Mouse (Mus musculus) frontal cortex, postnatal 14 days (tissue): ENCODE data around the gene Dusp1.

Source experiments
- DNase-seq, 2 experiments: peaks; one replicate each; pipeline ENCODE4 v3.0.0; 2022; ENCODE audit warnings: low spot score in 2 of 2

Gene Dusp1

DNA sequence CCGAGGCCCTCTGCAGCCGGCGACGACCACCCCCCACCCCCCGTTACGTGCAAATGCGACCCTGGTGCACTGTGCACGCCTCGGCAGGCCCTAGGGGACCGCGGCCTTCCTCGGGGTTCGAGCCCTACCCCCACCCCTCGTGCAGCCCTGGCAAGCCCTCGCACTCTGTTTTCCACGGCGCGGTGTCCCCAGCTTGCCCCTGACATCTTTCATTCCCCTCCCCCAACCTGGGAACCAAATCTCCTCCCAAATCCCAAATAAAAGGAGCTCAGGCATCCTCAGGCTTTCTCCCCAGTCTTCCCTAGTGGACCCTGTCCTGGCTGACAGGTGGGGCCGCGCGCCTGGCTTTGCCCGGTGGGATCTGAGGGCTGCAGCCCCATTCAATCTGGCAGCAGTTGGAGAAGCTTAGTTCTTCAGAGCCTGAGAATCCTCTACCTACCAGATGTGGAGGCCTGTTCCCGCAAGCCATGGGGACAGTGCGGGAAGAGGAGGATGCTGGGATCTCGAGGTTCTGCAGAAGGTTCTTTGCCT is at the start of gene Dusp1:
Gene Dusp1 (minus strand): TSS at position 478 of the 531 bp plus-strand sequence.
- no peak for DNase-seq

DNA sequence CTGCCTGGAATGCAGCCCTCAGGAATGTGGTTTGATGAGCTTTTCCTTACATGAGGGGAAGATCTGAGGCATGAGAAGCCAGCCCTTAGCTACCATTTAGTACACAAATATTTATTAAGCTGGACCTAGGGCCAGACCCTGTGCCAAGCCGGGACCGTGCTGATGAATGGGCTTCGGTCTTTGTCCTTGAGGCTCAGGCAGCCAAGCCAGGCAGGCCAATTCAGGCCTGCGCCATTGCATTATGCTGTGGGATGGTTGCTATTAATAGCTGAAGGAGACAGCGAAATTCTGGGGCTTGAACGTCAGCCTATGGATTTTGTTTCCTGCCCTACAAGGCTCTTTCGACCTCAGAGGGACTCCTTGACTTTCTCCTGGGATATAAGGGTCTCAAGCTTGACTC is 49.4 kb upstream of the Dusp1 start:
- DNase-seq: no peak

DNA sequence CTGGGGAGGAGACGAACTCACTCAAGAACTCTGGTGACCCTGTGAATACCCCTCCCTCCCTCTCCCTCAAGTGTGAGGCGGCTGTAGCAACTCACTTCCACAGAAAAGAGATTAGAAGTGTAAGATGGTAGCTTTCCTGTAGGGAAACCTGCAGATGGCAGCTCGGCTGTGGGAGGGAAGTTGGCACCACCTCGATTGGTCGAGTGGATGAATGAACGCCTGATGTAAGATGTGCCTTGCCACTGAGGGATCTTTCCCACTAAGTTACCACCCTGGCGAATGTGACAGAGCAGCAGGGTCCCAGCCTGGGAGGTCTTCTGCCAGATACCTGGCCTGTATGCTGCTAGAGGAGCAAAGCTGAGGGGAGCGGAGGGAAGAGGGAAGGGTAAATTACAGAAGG is 47.9 kb upstream of the Dusp1 start:
- peak; percentile 35 to 56 for DNase-seq

DNA sequence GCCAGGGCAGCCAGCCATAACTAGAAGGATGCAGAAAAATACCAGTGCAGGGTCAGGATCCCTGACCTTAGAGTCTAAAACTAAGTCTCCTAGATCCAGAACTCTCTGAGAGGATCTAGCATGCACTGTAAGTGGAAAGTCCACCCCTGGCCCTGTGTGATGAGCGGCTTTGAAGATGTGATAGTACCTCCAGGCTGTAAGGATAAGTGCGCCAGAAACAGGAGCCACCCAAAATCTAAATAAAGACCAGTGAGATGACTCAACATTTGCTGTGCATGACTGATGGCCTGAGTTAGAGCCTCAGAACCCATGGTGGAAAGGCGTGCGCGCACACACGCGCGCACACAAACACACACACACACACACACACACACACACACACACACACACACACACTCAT is 46.9 kb upstream of the Dusp1 start:
- DNase-seq: no peak

DNA sequence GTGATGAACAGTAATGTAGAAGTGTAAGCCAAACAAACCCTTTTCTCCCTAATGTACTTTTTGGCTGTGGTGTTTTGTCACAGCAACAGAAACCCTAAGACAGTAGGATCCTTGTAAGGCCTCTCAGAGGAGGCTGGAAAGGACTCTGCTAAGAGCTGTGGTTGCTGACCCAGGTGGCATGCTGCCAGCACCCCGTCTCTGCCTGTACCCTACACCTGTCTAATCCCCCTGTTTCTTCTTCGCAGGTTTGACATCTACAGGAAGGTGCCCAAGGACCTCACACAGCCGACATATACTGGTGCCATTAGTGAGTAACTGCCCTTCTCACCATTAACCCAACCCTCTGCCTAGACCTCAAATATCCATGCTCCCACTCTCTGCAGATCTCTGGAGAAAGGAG is 46.4 kb upstream of the Dusp1 start:
- no peak for DNase-seq

DNA sequence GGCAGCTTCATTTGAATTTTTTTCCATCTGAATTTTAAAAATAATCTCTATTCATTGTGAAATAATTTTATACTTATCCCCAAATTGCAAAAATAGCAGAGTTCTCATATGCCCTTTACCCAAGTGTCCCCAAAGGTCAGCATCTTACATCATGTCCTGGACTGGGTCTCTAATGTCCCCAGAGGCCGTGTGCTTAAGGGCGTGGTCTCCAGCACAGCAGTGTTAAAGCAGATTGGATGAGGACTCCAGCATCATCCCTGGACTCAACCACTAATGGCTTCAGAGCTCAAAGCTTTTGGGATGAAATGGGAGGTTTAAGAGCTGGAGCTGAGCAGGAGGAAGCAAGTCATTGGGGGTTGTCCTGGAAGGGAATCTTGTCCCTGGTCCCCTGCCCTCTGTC is 44.6 kb upstream of the Dusp1 start:
- no peak for DNase-seq

DNA sequence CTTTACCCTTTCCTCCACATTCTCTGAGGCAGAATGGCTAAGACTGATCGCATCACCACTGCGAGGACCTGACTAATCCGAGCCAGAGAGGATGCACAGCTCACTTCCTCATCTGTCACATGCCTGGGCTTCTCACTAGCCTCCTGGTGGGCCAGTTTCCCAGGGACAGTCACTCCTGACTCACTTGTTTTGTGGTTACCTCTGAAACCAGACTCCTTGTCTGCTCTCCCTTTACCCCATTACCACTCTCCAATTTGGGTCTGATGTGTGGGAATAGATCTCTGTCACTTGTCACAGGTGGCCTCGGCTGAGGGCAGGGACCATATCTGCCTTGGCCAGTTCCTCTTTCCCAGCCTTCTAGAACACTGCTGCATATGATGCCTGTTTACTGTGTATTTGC is 43.7 kb upstream of the Dusp1 start:
- DNase-seq: no peak

DNA sequence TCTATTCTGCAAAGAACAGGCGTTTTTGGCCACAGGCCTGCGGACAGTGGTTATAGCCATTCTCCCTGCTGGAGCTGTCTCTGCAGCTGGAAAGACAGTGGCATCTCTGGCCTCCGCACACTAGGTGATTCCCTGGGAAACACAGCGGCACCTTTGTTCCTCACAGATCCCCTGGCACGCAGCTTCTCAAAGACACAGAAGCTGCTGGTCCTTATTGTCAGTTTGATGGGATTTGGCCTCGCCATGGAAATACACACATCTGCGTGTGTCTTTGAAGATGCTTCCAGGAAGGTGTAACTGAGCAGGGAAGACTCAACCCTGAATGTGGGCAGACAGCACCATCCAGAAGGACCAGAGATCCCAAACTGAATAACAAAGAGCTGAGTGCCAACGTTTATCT is 41.4 kb upstream of the Dusp1 start:
- DNase-seq: no peak

DNA sequence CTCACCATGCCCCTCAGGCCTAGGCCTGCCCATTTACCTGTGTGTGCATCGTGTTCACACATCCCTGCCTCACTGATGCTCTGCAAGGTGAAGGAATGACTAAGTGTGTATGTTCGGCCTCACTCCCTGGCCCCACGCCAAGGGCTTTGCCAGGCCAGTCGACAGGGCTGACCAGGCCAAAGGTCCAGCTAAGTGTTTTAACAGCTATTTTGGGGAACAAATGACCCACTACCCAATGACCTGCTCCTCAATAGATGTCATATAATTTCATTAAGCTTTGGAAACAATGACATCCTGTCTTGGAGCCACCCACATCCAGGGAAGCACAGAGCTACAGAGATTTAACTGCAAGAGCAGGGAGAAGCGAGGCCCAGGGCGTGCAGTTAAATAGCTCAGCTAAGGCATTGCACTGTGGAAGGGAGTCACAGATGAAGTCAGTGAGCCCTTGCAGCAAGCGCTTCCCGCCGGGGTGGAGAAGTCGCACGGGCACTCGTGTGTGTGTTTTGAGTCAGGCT is 40.5 kb upstream of the Dusp1 start:
- no peak for DNase-seq

DNA sequence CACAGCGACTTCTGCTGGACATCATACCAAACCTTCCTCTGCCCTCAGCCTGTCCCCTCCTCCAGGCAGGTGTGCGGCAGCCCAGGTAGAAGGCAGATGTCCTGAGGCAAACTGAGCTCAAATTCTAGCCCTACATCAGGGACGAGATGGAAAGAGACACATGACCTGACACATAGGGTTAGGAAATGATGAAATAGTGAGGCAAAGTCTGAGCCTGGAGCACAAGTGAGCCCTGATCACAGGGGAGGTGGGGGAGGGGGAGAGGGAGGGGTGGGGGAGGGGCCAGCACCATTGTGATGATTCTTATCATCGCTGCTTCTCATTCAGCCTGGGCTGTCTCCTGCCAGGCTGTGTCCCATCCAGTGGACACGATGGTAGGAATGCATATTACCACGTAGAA is 40.0 kb upstream of the Dusp1 start:
- no peak for DNase-seq

DNA sequence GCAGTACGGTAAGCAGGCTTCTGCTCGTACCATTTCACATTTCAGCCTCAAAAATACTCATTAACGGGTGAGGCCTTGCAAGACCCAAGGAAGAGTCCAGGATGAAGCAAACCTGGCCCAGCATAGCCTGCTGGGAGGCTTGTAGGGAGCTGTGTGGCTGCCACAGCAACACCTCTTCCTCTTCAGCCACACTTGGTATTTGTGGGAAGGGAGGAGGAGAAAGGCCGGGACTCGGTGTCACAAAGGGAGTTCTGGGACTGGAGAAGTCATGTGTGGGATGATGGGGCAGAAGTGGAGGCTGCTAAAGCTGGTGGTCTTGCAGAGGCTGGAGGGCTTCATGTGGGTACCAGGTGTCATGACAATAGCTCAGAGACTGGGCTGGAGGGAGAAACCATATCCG is 39.6 kb upstream of the Dusp1 start:
- DNase-seq: no peak

DNA sequence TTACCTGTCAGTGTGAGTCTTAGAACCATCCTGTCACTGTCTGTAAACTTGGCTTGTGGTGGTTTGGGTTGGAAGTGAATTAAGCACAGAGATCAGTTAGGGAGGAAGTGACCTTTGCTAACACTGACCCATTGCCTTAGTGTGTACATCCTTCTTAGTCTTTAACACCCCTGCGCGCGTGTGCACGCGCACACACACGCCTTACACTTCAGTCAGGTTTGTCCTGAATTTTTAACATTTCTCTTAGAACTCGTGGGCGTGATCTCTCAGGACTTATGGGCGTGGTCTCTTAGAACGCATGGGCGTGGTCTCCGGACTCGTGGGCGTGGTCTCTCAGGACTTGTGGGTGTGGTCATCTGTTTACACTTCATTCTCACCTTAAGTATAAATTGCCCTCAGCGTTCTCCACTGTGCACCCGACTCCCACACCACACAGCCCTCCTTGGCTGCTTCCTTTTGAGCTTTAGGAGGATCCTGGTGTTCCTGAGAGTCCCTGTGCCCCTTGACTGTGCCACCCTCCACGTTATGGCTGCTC is 39.1 kb upstream of the Dusp1 start:
- DNase-seq: no peak

DNA sequence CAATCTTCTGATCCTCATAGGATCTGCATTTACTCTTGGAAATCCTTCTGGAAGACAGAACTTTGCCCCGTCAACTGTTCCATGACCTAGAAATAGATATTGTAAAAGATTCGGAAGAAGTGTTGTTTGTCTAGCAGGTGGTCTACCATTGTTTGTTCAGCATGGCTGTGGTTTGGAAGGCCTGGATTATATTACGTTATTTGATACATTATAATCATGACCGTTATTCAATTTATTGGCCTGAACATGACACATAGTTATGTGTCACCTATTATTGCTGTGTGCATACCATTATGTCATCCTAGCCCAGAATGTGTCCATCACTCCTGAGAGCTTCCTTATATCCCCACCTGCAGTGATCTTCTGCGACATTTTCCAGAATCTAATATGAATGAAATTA is 36.9 kb upstream of the Dusp1 start:
- no peak for DNase-seq

DNA sequence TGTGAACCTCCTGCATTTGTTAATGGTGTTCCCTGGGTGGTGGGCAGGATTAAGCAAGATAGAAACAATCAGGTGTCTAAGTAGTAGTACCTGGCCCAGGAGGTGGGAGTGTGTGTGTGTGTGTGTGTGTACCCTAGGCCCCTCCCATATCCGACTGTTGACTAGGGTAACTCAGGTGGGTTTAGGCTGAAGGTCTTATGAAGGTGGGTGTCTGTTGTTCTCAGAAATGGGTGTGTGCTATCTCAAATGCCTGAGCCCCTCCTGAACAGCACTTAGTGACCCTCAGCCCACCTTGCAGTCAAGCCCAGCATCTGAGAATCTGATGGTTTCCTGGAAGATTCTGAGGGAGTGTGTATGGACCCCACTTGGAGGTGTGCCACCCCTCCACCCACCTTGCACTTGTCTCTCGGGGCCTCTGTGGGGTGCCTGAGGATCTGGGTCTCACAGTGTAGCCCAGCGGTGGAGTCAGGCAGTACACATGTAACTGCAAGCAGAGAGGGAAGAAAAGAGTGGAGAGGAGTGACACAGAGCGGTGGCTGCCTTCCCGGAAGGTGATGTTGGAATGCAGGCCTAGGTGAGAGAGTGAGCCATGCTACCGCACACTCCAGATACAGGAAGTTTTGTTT is 35.0 kb upstream of the Dusp1 start:
- DNase-seq: no peak

DNA sequence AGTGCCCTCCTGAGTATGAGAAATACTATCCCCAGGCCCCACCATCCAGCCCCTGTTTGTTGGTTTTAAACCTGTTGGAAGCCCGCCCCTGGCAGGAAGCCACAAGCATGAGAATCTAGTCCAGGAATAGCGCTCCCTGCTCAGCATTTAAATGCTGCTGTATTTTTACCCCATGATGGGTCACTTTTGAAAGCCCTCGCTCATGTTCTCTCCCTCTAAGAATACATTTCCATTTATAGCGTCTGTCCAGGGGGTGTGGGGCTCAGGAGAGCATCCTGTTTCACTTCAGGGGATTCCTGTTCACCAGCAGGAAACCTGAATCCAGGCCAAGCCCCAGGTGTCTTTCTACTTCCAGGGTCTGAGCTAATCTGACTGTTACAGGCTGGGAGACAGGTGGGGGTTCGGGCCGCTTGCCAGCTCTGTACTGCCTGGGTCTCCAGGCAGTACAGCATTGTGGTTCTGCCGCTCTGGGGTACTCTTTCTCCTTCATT is 34.3 kb upstream of the Dusp1 start:
- DNase-seq: peak; percentile 66 to 69

DNA sequence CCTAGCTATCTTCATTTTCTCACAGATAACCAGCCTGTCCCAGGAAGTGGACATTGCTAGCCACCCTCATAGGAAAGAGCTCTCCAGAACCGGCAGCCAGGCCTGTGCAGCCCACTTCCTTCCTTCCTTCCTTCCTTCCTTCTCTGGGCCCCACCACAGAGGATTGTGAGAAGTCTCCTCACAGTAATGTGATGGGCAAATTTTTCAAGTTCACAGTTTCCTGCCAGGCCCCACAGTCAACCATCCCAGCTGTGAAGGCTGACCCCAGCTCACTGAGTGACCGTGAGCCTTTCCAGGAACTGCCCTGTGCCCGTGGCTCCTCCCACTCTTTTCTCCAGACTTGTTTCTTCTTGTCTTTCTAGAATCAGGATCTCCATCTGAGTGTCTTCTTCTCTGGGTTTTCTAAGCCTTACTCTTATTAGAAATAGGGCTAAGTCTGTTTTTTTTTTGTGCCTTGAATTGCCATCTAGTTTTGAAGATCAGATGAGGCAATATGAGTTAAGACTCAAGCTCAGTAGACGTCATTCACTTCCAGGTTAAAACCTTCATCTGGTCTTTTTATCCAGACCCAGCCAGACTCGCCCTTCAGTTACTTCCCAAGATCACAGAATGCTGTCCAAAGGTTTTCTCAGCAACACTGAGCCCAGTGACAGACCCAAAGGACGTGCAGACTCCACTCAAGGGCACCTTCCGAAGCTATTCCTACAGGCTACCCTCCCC is 33.7 kb upstream of the Dusp1 start:
- DNase-seq: no peak

DNA sequence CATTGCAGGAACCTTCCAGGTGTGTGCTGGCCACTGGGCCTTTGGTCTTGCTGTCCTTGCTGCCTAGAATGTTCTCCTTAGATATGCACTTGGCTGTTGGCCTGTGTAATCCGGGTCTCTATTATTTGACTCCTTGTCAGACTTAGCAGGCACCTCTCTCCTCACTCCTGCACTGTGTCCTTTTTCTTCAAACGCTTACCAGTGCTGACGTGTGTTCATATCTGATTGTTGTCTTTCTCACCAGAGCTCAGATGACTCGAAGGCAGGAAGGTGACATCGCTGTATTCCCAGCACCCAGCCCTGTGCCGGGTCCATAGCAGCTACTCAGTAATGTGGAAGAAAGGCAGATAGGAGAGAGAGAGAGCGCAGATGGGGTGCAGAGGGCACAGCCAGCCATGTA is 33.0 kb upstream of the Dusp1 start:
- DNase-seq: no peak

DNA sequence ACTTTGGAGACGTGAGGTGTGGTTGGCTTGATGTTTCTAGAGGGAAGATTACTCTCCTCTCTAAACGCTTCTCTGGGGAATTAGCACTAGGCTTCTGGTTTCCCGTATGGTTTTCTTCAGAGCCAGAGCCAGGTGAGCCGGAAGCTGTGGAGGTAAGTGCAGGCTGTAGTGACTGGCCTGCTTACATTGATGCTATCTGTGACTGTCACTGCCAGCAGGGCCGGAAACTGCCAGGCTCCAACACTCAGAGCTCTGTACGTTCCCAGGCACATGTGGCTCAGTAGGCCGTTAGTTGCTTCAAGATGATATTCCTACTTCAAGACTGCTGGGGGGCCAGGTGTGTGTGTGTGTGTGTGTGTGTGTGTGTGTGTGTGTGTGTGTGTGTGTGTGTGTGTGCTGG is 32.2 kb upstream of the Dusp1 start:
- DNase-seq: no peak

DNA sequence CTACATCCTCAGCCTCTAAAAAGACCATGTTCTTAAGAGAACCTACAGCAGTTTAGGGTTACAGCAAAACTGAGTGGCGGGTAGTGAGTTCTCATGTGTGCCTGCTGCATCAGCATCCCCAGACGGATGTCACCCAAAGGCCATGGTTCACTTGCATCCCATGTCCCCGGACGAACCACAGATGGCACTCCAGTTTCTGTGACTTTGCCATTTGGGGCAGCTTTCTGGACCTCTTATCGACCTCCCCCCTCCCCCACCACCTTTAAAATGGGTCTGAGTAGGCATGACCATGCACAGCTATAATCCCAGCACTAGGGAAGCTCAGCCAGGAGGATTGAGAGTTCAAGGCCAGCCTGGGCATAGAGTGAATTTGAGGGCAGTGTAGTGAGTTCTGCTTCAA is 31.3 kb upstream of the Dusp1 start:
- no peak for DNase-seq

DNA sequence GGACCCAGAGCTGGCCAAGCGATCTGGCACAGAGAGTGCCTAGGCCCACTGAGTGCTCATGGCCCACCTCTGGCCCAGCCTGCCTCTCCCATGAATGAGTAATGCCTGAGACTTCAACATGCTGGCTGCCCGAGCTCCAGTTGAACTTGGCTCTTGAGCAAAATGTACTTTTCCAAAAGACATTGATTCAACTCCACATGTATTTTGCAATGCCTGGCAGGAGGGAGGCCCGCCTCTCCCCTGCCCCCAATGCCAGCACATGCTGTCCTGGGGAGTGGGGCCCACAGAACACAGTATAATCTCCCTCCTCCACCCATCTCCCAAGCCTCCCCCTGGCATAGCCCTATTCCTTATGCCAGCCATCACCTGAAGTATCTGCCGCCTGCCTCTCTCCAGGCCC is 30.6 kb upstream of the Dusp1 start:
- no peak for DNase-seq

DNA sequence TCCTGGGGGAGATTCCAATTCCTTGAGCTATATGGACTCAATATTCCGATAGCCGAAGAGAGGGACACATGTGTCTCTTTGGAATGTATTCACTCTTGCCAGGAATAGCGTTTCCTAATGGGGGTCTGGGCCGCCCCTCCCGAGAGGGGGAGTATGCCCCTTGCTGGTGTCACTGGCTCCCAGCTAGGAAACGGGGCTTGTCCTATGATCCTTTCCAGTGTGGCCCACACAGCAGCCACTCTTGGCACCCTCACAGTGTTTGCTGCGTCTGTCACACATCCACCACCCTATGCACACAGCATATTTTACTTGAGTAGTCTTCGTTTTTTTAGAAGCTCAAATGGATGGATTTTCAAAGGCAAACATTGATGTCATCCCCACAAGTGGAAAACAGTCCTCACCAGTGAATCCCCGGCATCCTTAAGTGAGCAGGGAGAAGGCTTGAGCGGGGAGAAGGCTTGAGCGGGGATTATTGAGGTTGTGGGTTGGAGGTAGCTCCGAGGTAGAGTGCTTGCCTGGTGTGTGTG is 26.1 kb upstream of the Dusp1 start:
- DNase-seq: no peak

DNA sequence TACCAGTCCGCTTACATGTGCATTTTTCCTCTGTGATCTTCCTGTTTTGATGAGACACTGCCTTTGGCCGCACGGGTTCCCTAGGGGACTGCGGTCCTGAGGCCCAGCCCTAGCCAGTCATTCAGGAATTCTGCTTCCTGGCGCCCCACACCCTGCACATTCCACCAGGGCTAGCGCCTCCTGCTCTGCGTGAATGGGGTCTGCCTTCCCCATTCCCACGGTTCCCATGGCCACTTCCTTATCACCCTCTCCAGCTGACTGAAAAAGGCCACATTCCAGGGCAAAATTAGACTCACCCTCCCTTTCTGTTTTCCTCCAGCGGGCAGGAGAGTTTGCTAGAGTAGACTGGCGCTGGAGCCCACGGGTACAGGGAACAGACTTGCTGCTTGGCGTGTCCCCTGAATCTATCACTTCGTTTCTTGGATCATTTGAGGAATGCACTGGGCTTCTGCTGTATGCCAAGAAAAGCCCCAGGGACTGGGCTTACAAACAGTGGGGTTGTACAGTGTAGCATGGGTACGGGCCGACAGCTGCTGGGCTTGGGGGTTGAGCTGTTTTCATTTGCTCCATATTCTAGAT is 22.7 kb upstream of the Dusp1 start:
- DNase-seq: no peak
